Mouse (Mus musculus): ENCODE results near the gene Clic3. TPM values are rescaled to one million over a fixed set of nuclear protein-coding genes. Genes with fewer than 3 reads are reported as not detected.

The Clic3 gene
- total and polyA plus RNA-seq, 2 experiments from 2014 or later = 2.4 to 6.5 TPM

GRCm38 (mm10) chr2:25460135-25460534 is 3.5 kb downstream of the Clic3 start:
- H3K4me2 ChIP-seq (ENCODE audit: low read depth, low read length) = peak overlapping the region; percentile 78
- WGBS = 28% methylated on average over 5 of the region's 5 CpGs
- DNase-seq (ENCODE audit: low spot score) = no peak

GRCm38 (mm10) chr2:25460551-25461309 is 4.1 kb downstream of the Clic3 start, which contains the start of gene Paxx:
Paxx (minus strand) TSS chr2:25461094.
- Histone ChIP-seq H3K4me3 (ENCODE audit: low read depth, low read length) (peak within 1 kb of the TSS; percentile 82), H3K9ac (replicated peaks; ENCODE audit: low read depth, low read length) (peak within 1 kb of the TSS; percentile 72), H3K27ac (ENCODE audit: low read depth) (peak within 1 kb of the TSS; percentile 95), H3K27me3 (ENCODE audit: control insufficient read depth, insufficient read depth, low read length) (no peaks in the 10 kb centered on the region), H3K4me1 (ENCODE audit: control insufficient read depth, insufficient read depth) (peaks cover 14% of the 10 kb centered on the region), H3K36me3 (replicated peaks; ENCODE audit: control insufficient read depth, insufficient read depth, low read length) (peaks cover 20% of the 10 kb centered on the region), H3K9me3 (replicated peaks; ENCODE audit: control insufficient read depth, low read length) (no peaks in the 10 kb centered on the region), H3K4me2 (ENCODE audit: low read depth, low read length) (peak within 1 kb of the TSS; percentile 78)
- ATAC-seq (ENCODE audit: insufficient read depth, low read depth) (peak; percentile 92), DNase-seq (ENCODE audit: low spot score) (peak; percentile 98)
- TF ChIP-seq CTCF (IDR thresholded peaks at IDR 0.05; ENCODE audit: low read depth) (no peak), EP300 (IDR thresholded peaks at IDR 0.05; ENCODE audit: low read depth) (peak; percentile 71; the same call in 1 of the 2 replicates)
- under 1% methylated on average over 48 of the region's 48 CpGs for WGBS

More at GRCm38 (mm10) chr2:25460135-25460534, 3.5 kb downstream of the Clic3 start:
- Histone ChIP-seq H3K4me3 (ENCODE audit: low read depth, low read length) (peak overlapping the region; percentile 82), H3K9ac (replicated peaks; ENCODE audit: low read depth, low read length) (peak overlapping the region; percentile 72), H3K27ac (ENCODE audit: low read depth) (peak overlapping the region; percentile 95), H3K4me1 (ENCODE audit: control insufficient read depth, insufficient read depth) (peaks cover 14% of the 10 kb centered on the region), H3K36me3 (replicated peaks; ENCODE audit: control insufficient read depth, insufficient read depth, low read length) (peaks cover 20% of the 10 kb centered on the region), H3K27me3 (ENCODE audit: control insufficient read depth, insufficient read depth, low read length) (no peaks in the 10 kb centered on the region), H3K9me3 (replicated peaks; ENCODE audit: control insufficient read depth, low read length) (no peaks in the 10 kb centered on the region)
- ATAC-seq (ENCODE audit: insufficient read depth, low read depth) = no peak
- TF ChIP-seq EP300 (IDR thresholded peaks at IDR 0.05; ENCODE audit: low read depth) (no peak), CTCF (IDR thresholded peaks at IDR 0.05; ENCODE audit: low read depth) (no peak)

GRCm38 (mm10) chr2:25461407-25461806 is 4.8 kb downstream of the Clic3 start:
- peaks cover 14% of the 10 kb centered on the region for H3K4me1 ChIP-seq (ENCODE audit: control insufficient read depth, insufficient read depth)
- H3K27ac ChIP-seq (ENCODE audit: low read depth) = peak overlapping the region; percentile 95
- peak overlapping the region; percentile 78 for H3K4me2 ChIP-seq (ENCODE audit: low read depth, low read length)
- no peak for DNase-seq (ENCODE audit: low spot score)
- H3K36me3 ChIP-seq (replicated peaks; ENCODE audit: control insufficient read depth, insufficient read depth, low read length) = peaks cover 20% of the 10 kb centered on the region
- WGBS = 25% methylated on average over 3 of the region's 3 CpGs
- ATAC-seq (ENCODE audit: insufficient read depth, low read depth) = no peak
- H3K9ac ChIP-seq (replicated peaks; ENCODE audit: low read depth, low read length) = peak overlapping the region; percentile 72
- no peaks in the 10 kb centered on the region for H3K9me3 ChIP-seq (replicated peaks; ENCODE audit: control insufficient read depth, low read length)
- H3K27me3 ChIP-seq (ENCODE audit: control insufficient read depth, insufficient read depth, low read length) = no peaks in the 10 kb centered on the region
- TF ChIP-seq EP300 (IDR thresholded peaks at IDR 0.05; ENCODE audit: low read depth) = no peak
- TF ChIP-seq CTCF (IDR thresholded peaks at IDR 0.05; ENCODE audit: low read depth) = no peak
- H3K4me3 ChIP-seq (ENCODE audit: low read depth, low read length) = peak overlapping the region; percentile 82

- H3K9ac ChIP-seq (replicated peaks; ENCODE audit: low read depth, low read length) = no peak overlapping the region
- TF ChIP-seq CTCF (IDR thresholded peaks at IDR 0.05; ENCODE audit: low read depth) = no peak
- TF ChIP-seq EP300 (IDR thresholded peaks at IDR 0.05; ENCODE audit: low read depth) = no peak
- WGBS = 87% methylated on average over 3 of the region's 3 CpGs
- peaks cover 31% of the 10 kb centered on the region for H3K4me1 ChIP-seq (ENCODE audit: control insufficient read depth, insufficient read depth)
- no peak for ATAC-seq (ENCODE audit: insufficient read depth, low read depth)
- no peak overlapping the region for H3K4me2 ChIP-seq (ENCODE audit: low read depth, low read length)
- no peaks in the 10 kb centered on the region for H3K9me3 ChIP-seq (replicated peaks; ENCODE audit: control insufficient read depth, low read length)
- no peak overlapping the region for H3K27ac ChIP-seq (ENCODE audit: low read depth)
- H3K27me3 ChIP-seq (ENCODE audit: control insufficient read depth, insufficient read depth, low read length) = no peaks in the 10 kb centered on the region
- DNase-seq (ENCODE audit: low spot score) = no peak
- peaks cover 8% of the 10 kb centered on the region for H3K36me3 ChIP-seq (replicated peaks; ENCODE audit: control insufficient read depth, insufficient read depth, low read length)
- H3K4me3 ChIP-seq (ENCODE audit: low read depth, low read length) = no peak overlapping the region
These were observed 7.0 kb downstream of the Clic3 start for GRCm38 (mm10) chr2:25463630-25464029.

- no peak for ATAC-seq (ENCODE audit: insufficient read depth, low read depth)
- Histone ChIP-seq H3K9me3 (replicated peaks; ENCODE audit: control insufficient read depth, low read length) (no peaks in the 10 kb centered on the region), H3K4me3 (ENCODE audit: low read depth, low read length) (no peak overlapping the region), H3K27ac (ENCODE audit: low read depth) (no peak overlapping the region), H3K27me3 (ENCODE audit: control insufficient read depth, insufficient read depth, low read length) (no peaks in the 10 kb centered on the region), H3K9ac (replicated peaks; ENCODE audit: low read depth, low read length) (no peak overlapping the region), H3K4me1 (ENCODE audit: control insufficient read depth, insufficient read depth) (peaks cover 38% of the 10 kb centered on the region), H3K4me2 (ENCODE audit: low read depth, low read length) (no peak overlapping the region; the same call in 1 of the 2 replicates), H3K36me3 (replicated peaks; ENCODE audit: control insufficient read depth, insufficient read depth, low read length) (no peaks in the 10 kb centered on the region)
- no peak for DNase-seq (ENCODE audit: low spot score)
- 79% methylated on average over 2 of the region's 2 CpGs for WGBS
- no peak for TF ChIP-seq EP300 (IDR thresholded peaks at IDR 0.05; ENCODE audit: low read depth)
- no peak for TF ChIP-seq CTCF (IDR thresholded peaks at IDR 0.05; ENCODE audit: low read depth)
These were observed 8.6 kb downstream of the Clic3 start for GRCm38 (mm10) chr2:25465256-25465655.
